Mouse (Mus musculus) lung, postnatal 0 days (tissue): ENCODE measurements around the gene Actn1.

ENCODE experiments used
- CTCF ChIP-seq: IDR thresholded peaks from 2 replicates; pipeline ENCODE4 v1.5.1; 2016; ENCODE audit warnings: antibody characterized with exemption, mild to moderate bottlenecking
- EP300 ChIP-seq: IDR thresholded peaks from 2 replicates; pipeline ENCODE4 v1.6.1; 2016; ENCODE audit warnings: antibody characterized with exemption, mild to moderate bottlenecking, control low read depth

DNA sequence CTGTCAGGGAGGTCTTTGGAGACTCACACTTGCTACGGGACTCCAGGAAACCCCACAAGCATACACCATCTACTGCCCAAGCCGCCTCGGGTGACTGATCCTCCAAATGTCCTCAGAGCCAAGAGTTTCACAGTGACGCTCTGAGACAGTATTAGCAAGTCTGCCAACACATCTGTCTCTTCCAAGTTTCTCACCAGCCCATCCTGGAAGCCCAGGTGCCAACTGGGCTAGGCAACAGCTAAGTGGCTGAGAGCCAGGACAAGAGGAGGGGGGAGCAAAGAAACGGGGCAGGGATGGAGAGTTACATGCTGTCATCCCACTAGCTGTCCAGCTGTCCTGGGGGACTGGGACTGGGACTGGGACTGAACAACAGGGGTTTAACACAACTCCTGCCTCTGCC, 13.1 kb downstream of the Actn1 start:
- TF ChIP-seq CTCF (no peak), EP300 (peak; percentile 47; the same call in 1 of the 2 replicates)
